Mouse (Mus musculus) gastrocnemius, adult 2 months (tissue): ENCODE data around the gene Fer. TPM values are rescaled to one million over a fixed set of nuclear protein-coding genes. Genes with fewer than 3 reads are reported as not detected.
A peak's percentile ranks its signal among the peaks of the same experiment; 100 is the strongest.

Experiments
- DNase-seq: peaks from one replicate; pipeline ENCODE4 v3.0.0; 2022
- H3K27ac ChIP-seq: fragments of 200-600 bp; 2 replicates; pipeline ENCODE4 v1.8.1; 2022; ENCODE audit warnings: mild to moderate bottlenecking
- H3K4me3 ChIP-seq: fragments of 200-600 bp; 2 replicates; pipeline ENCODE4 v1.8.1; 2022; ENCODE audit warnings: mild to moderate bottlenecking, moderate library complexity
- CTCF ChIP-seq: fragments of 200-600 bp; IDR thresholded peaks from 2 replicates; pipeline ENCODE4 v1.8.1; 2022; ENCODE audit warnings: antibody characterized with exemption, mild to moderate bottlenecking, moderate library complexity
- intact Hi-C: fragments of 180-260 bp; cut with DNase I; formaldehyde crosslinking; loops from one replicate; pipeline ENCODE4 v1.15.1; 2025
- total RNA-seq, 2 experiments: library from RNA; stranded (reverse); gene quantifications; 2 replicates each; pipeline ENCODE4 v1.2.3; 2021

The Fer gene
- total RNA-seq, 2 experiments from 2014 or later = 11.2 to 12.8 TPM

DNA sequence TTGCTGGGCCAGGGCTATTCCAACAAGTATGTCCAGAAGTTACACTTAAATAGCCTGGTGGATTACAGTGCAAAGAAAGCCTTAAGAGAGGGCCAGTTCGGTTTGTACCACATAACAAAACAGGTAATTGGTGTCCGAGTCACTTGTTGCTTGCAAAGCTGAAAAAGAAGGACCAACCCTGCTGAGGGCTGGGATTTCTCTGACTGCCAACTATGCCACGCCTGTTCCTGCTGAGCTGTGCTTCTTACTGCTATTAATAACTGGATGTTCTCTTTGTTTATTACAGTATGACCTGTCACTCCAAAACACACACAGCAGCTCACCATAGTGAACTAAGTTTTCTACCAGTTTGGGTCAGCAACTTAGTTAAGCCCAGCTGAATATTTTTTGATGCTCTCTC is 260.9 kb downstream of the Fer start:
- intact Hi-C loops = loop anchor here (5.0 kb wide), 1 partner anchor 259 kb away; no protein-coding TSS in a partner anchor
- Histone ChIP-seq H3K4me3 (peak overlapping the region; percentile 16; the same call in 1 of the 2 replicates), H3K27ac (peak overlapping the region; percentile 86)
- DNase-seq = peak; percentile 63
- no peak for TF ChIP-seq CTCF

DNA sequence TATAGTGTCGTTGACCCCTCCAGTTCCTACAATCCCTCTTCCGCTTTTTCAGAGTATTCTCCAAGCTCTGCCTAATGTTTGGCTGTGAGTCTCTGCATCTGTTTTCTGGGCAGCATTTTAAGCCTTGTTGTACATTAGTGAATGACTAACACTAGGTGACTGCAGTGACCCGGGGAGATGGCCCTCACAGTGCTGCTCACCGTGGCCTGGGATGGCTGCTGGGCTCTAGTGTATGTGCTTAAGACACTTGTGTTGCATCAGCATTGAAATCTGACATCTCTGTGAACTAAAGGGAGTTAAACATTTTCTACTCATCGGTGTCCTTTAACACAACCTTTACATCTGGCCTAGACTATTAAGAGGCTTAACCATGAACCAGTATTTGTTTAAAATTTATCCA is 264.0 kb downstream of the Fer start:
- no peak overlapping the region for H3K4me3 ChIP-seq

DNA sequence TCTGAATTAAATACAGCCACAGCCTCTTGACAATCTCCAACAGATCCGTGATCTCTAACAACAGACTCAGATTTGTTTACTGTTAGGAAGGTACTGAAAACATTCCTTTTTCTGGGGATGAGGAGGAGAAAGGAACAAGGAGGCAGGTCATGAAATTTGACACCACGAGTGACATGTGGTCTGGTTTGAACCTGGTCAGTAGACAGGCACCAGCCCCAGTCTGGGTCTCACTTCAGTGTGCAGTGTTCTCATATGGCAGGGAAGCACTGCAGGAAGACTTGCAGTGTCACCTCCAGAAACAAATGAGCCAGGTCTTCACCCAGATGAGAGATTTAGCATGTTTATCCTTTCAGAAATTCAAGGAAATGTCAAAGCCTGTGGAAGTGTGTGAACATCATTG is 266.9 kb downstream of the Fer start:
- intact Hi-C loops = no loop called here
- Histone ChIP-seq H3K27ac (peak overlapping the region; percentile 31), H3K4me3 (no peak overlapping the region)
- DNase-seq = peak; percentile 17
- no peak for TF ChIP-seq CTCF

More for the DNA sequence above, 264.0 kb downstream of the Fer start:
- intact Hi-C loops = no loop called here
- no peak for DNase-seq
- no peak for TF ChIP-seq CTCF
- no peak overlapping the region for H3K27ac ChIP-seq

GRCm38 (mm10) chr17:64130356-64130755 is 267.5 kb downstream of the Fer start:
- DNase-seq = peak; percentile 28
- intact Hi-C loops = no loop called here
- H3K27ac ChIP-seq = peak overlapping the region; percentile 31; the same call in 1 of the 2 replicates
- no peak overlapping the region for H3K4me3 ChIP-seq
- no peak for TF ChIP-seq CTCF

DNA sequence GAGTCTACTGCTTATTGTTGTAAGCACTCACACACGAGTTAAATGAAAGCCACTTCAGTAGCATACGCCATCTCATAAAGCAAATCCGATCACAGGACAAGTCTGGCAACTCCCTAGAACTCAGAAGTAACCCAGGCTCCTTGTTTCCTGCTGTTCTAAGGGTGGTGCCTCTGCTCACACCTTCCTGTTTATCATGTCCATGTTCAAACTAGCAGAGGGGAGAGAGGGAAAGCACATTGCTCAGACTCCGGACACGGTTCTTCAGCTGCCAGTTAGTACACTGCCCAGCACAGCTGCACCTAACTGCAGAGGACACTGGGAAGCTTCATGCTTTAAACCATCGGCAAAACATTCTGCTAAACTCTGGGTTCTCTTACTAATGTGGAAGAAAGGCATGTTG is 269.3 kb downstream of the Fer start:
- no peak for TF ChIP-seq CTCF
- Histone ChIP-seq H3K27ac (no peak overlapping the region), H3K4me3 (no peak overlapping the region)
- DNase-seq = no peak
- intact Hi-C loops = no loop called here

GRCm38 (mm10) chr17:64135941-64136650 is 273.2 kb downstream of the Fer start:
- H3K27ac ChIP-seq = no peak overlapping the region
- DNase-seq = no peak
- intact Hi-C loops = no loop called here
- H3K4me3 ChIP-seq = no peak overlapping the region
- no peak for TF ChIP-seq CTCF

DNA sequence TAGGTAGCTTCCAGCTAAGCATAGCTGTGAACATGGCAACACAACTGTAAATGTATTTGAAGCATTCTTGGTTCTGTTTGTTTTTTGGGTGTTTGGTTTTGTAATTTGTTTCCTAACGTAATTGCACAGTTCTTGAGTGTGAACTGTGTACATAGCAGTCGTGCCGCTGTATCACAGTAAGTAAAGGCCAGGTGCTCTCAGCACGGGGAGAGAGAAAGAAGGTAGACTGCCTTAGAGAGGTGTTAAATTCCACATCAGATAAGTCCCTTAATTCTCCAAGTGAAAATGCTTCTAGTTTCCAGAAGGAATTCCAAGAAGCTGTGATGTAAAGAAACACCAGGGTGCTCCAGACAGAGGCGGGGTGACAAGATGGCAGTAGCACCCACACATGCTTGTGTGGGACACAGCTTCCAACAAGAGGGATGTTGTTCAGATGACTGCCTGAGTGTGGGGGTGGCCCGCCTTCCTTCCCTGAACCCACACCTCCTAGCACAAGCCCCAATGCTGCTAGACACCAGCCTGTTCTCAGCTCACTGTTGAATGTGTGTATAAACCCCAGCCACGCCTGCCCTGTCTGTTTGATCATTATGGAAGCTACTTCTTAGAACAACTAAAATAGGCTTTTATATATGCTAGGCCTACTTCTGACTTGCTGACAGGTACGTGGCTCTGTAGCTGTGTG is 275.3 kb downstream of the Fer start:
- intact Hi-C loops = no loop called here
- DNase-seq = no peak
- no peak for TF ChIP-seq CTCF
- H3K4me3 ChIP-seq = no peak overlapping the region
- no peak overlapping the region for H3K27ac ChIP-seq

DNA sequence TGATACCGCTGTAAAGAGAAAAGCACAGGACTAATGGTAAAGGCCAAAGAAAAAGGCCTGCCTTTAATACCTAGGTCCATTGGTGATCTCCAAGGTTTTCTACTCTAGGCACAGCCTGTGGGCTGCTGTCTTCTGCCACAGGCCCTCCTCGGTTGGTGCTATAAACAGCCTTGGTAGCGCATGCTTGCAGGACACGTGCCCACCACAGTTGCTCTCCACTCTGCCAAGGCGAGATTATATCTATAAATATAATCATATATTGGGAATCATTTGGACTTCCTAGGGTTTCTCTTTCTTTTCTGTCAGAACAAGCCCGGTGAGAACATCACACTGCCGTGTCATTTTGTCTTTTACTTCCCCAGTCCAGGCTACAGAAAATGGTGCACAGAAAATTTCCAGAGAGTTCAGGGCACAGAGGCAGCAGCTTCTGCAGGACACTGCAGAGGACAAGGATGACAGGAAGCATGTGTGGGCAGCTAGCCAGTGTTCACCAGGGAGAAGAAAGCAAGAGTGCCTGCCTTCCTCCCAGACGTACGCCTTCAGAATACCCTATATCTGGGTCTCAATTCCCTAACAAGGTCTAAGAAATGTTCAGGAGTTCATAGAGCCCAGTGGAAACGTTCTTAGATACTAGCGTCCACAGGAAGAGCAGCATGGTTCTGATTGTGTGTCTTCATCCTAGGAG is 276.5 kb downstream of the Fer start:
- intact Hi-C loops = no loop called here
- H3K4me3 ChIP-seq = no peak overlapping the region
- peak overlapping the region; percentile 68 for H3K27ac ChIP-seq
- no peak for TF ChIP-seq CTCF
- peak; percentile 23 for DNase-seq

- H3K4me3 ChIP-seq = no peak overlapping the region
- H3K27ac ChIP-seq = no peak overlapping the region
- TF ChIP-seq CTCF = no peak
- intact Hi-C loops = no loop called here
- DNase-seq = no peak
These were observed 277.4 kb downstream of the Fer start for GRCm38 (mm10) chr17:64140063-64140850.

DNA sequence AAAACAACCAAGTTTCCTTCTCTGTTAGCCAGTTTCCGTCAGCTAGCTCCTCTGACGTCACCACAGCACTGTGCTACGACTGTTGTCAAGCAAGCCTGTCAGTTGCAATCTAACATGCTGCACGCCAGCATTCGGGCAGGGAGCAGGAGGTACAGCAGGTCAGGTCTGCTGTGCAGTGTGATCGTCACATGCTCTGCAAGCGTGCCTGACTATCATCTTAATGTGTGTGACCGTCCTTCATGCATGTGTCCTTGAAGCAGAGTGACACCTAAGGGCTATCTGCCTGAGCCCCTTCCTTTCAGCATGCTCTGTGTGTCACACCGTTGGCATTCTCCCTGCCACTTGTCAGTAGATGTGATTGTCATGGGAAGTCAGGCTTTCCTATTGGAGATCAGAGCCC is 279.0 kb downstream of the Fer start:
- TF ChIP-seq CTCF = no peak
- DNase-seq = no peak
- no peak overlapping the region for H3K27ac ChIP-seq
- H3K4me3 ChIP-seq = no peak overlapping the region
- intact Hi-C loops = no loop called here

DNA sequence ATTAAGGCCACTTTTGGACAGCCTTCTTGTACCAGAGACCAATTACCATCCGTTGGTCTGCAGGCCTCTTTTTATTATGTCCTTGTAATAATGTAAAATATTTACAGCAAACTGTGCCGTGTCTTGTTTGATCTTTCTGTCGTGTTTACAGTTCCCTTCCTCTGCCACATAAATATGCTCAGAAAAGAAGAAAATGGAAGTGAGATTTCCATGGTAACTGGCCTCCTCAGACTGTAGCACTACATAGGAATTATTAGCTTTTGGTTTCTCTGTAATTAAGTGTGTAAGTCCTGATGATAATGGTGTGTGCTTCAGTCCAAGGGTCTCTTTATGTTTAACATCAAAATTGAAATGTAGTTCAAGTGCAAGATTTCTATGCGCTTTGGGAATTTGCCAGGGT is 283.5 kb downstream of the Fer start:
- intact Hi-C loops = no loop called here
- Histone ChIP-seq H3K4me3 (no peak overlapping the region), H3K27ac (no peak overlapping the region)
- no peak for DNase-seq
- TF ChIP-seq CTCF = no peak

GRCm38 (mm10) chr17:64150717-64151116 is 287.9 kb downstream of the Fer start:
- intact Hi-C loops = no loop called here
- Histone ChIP-seq H3K4me3 (no peak overlapping the region), H3K27ac (no peak overlapping the region)
- no peak for DNase-seq
- no peak for TF ChIP-seq CTCF
